Mouse (Mus musculus): ENCODE measurements around the gene Alox8. TPM values are rescaled to one million over a fixed set of nuclear protein-coding genes. Genes with fewer than 3 reads are reported as not detected.

Gene Alox8
- total RNA-seq (2012; rRNA removed) = 0.30 and 0.50 TPM in 2 replicates
- total RNA-seq (2014; rRNA removed) = not detected in 2 replicates
- 0.10 TPM in 1 of 2 replicates, not detected in the other for polyA plus RNA-seq (2012; ENCODE audit: insufficient read length, low read depth)

DNA sequence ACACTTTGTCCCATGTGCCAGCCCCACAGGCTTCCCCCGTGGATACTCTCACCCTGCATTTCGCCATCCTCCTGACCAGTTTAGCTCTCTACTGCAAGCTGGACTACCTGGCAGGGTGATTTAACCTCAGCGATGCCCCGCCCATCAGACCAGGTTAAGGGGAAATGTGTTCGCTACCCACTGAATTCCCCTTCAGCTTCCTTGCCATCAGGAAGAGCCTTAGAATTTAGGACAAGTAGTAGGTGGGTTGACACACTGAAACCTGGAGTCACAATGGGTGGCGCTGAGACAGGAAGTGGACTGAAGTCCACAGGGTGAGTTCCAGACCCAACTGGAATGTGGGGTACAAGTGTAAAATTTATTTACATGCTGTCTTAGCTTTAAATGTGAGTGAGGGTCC lies at the start of gene Alox8:
Alox8 (minus strand) TSS at position 101 of the 400 bp plus-strand sequence.
- H3K27me3 ChIP-seq (replicated peaks) = peaks cover 73% of the 10 kb centered on the region
- H3K79me2 ChIP-seq (replicated peaks; ENCODE audit: control insufficient read depth, extremely low read depth, insufficient read depth, poor library complexity, severe bottlenecking) = no peaks in the 10 kb centered on the region
- H3K4me1 ChIP-seq (ENCODE audit: control insufficient read depth in 1 of 2, insufficient read depth in 2 of 2) = peaks cover 2 to 10% of the 10 kb centered on the region in 2 experiments; a peak in 3 of 4 replicates
- no peak within 1 kb of the TSS for H3K27ac ChIP-seq (ENCODE audit: insufficient read depth, low read depth)
- H3K4me3 ChIP-seq (replicated peaks in 1 of 3; ENCODE audit: low read depth in 2 of 3, low read length in 2 of 3, poor library complexity in 1 of 3) = peak within 1 kb of the TSS in 1 of 3 experiments; percentile 10
- H3K9me3 ChIP-seq (replicated peaks; ENCODE audit: low read length) = no peaks in the 10 kb centered on the region
- in situ Hi-C loops (cut with MboI; ENCODE audit: low pct_ligation_motif_present, low pct_unique_long_range_greater_than_20kb, low sequenced_read_pairs) = no loop called here
- DNase-seq (ENCODE audit: extremely low read depth) = no peak
- H3K4me2 ChIP-seq (ENCODE audit: insufficient read depth, low read depth, poor library complexity, severe bottlenecking) = peak within 1 kb of the TSS; percentile 42
- no peak within 1 kb of the TSS for H3K9ac ChIP-seq (ENCODE audit: insufficient read depth, low read depth)
- TF ChIP-seq ZC3H11A (IDR thresholded peaks at IDR 0.05; ENCODE audit: low read depth, low read length) = no peak
- no peaks in the 10 kb centered on the region for H3K36me3 ChIP-seq (replicated peaks in 1 of 2; ENCODE audit: control insufficient read depth in 1 of 2, insufficient read depth in 1 of 2, low read length in 1 of 2)
- dilution Hi-C loops (cut with MboI; ENCODE audit: extremely low pct_ligation_motif_present, extremely low pct_unique_long_range_greater_than_20kb, low sequenced_read_pairs) = no loop called here

- dilution Hi-C loops (cut with MboI; ENCODE audit: extremely low pct_ligation_motif_present, extremely low pct_unique_long_range_greater_than_20kb, low sequenced_read_pairs) = no loop called here
- no peak overlapping the region for H3K4me3 ChIP-seq (replicated peaks in 1 of 3; ENCODE audit: low read depth in 2 of 3, low read length in 2 of 3, poor library complexity in 1 of 3)
These were observed 48.0 kb upstream of the Alox8 start for GRCm38 (mm10) chr11:69245643-69246042.

GRCm38 (mm10) chr11:69244911-69245310 lies 47.3 kb upstream of the Alox8 start:
- Histone ChIP-seq H3K79me2 (replicated peaks; ENCODE audit: control insufficient read depth, extremely low read depth, insufficient read depth, poor library complexity, severe bottlenecking) (no peaks in the 10 kb centered on the region), H3K36me3 (replicated peaks in 1 of 2; ENCODE audit: control insufficient read depth in 1 of 2, insufficient read depth in 1 of 2, low read length in 1 of 2) (no peaks in the 10 kb centered on the region), H3K27me3 (replicated peaks) (peaks cover 40% of the 10 kb centered on the region), H3K4me1 (ENCODE audit: control insufficient read depth in 1 of 2, insufficient read depth in 2 of 2) (peaks cover 0 to 3% of the 10 kb centered on the region in 2 experiments; a peak in 1 of 4 replicates), H3K4me3 (replicated peaks in 1 of 3; ENCODE audit: low read depth in 2 of 3, low read length in 2 of 3, poor library complexity in 1 of 3) (no peak overlapping the region), H3K9me3 (replicated peaks; ENCODE audit: low read length) (no peaks in the 10 kb centered on the region), H3K4me2 (ENCODE audit: insufficient read depth, low read depth, poor library complexity, severe bottlenecking) (no peak overlapping the region), H3K27ac (ENCODE audit: insufficient read depth, low read depth) (no peak overlapping the region), H3K9ac (ENCODE audit: insufficient read depth, low read depth) (no peak overlapping the region)
- in situ Hi-C loops (cut with MboI; ENCODE audit: low pct_ligation_motif_present, low pct_unique_long_range_greater_than_20kb, low sequenced_read_pairs) (no loop called here), dilution Hi-C loops (cut with MboI; ENCODE audit: extremely low pct_ligation_motif_present, extremely low pct_unique_long_range_greater_than_20kb, low sequenced_read_pairs) (no loop called here)
- peak; percentile 50 for DNase-seq (ENCODE audit: extremely low read depth)
- peak; percentile 31; the same call in 1 of the 2 replicates for TF ChIP-seq SIN3A (IDR thresholded peaks at IDR 0.05; ENCODE audit: low read length)
- TF ChIP-seq ETS1 (conservative IDR thresholded peaks at IDR 0.05; ENCODE audit: low read depth, low read length) = no peak
- no peak for TF ChIP-seq MYC (IDR thresholded peaks at IDR 0.05; ENCODE audit: low read depth, low read length)
- TF ChIP-seq RCOR1 (conservative IDR thresholded peaks at IDR 0.05; ENCODE audit: low read depth, low read length) = no peak
- no peak for TF ChIP-seq EP300 (IDR thresholded peaks at IDR 0.05; ENCODE audit: low read length)
- peak; percentile 78 for TF ChIP-seq ZC3H11A (IDR thresholded peaks at IDR 0.05; ENCODE audit: low read depth, low read length)
- TF ChIP-seq IRF4 (IDR thresholded peaks at IDR 0.05; ENCODE audit: low read depth, low read length) = 0 out of 2 replicates have a peak, but pooled peaks have one; percentile 18
- TF ChIP-seq UBTF (IDR thresholded peaks at IDR 0.05; ENCODE audit: low read depth, low read length) = no peak
- TF ChIP-seq MXI1 (IDR thresholded peaks at IDR 0.05; ENCODE audit: low read depth, low read length) = 0 out of 2 replicates have a peak, but pooled peaks have one; percentile 33
- no peak; the same call in 1 of the 2 replicates for TF ChIP-seq JUND (conservative IDR thresholded peaks at IDR 0.05; ENCODE audit: low read depth, low read length)
- peak; percentile 93 for TF ChIP-seq SMC3 (IDR thresholded peaks at IDR 0.05; ENCODE audit: low read depth, low read length)
- 0 out of 2 replicates have a peak, but pooled peaks have one; percentile 17 for TF ChIP-seq MEF2A (IDR thresholded peaks at IDR 0.05; ENCODE audit: borderline replicate concordance, low read depth, low read length)
- TF ChIP-seq CTCF (conservative IDR thresholded peaks at IDR 0.05 in 1 of 2, IDR thresholded peaks at IDR 0.05 in 1 of 2; ENCODE audit: low read depth in 2 of 2, low read length in 2 of 2) = peak; percentile 50 to 98; a peak in 3 of 4 replicates
- TF ChIP-seq RAD21 (IDR thresholded peaks at IDR 0.05; ENCODE audit: low read depth, low read length) = peak; percentile 98
- no peak for TF ChIP-seq PAX5 (IDR thresholded peaks at IDR 0.05; ENCODE audit: low read length)
- TF ChIP-seq NELFE (IDR thresholded peaks at IDR 0.05; ENCODE audit: low read depth, low read length) = peak; percentile 43; the same call in 1 of the 2 replicates

More at GRCm38 (mm10) chr11:69245643-69246042, 48.0 kb upstream of the Alox8 start:
- TF ChIP-seq KAT2A (IDR thresholded peaks at IDR 0.05; ENCODE audit: insufficient replicate concordance, low read length) (no peak), ZMIZ1 (IDR thresholded peaks at IDR 0.05; ENCODE audit: low read depth, low read length) (no peak), POLR2AphosphoS2 (IDR thresholded peaks at IDR 0.05; ENCODE audit: low read depth, low read length) (no peak), MAZ (IDR thresholded peaks at IDR 0.05; ENCODE audit: low read depth, low read length) (no peak), E2F4 (IDR thresholded peaks at IDR 0.05; ENCODE audit: insufficient replicate concordance, low read depth, low read length) (no peak), HCFC1 (IDR thresholded peaks at IDR 0.05; ENCODE audit: low read depth, low read length) (no peak), JUND (conservative IDR thresholded peaks at IDR 0.05; ENCODE audit: low read depth, low read length) (no peak), TCF12 (IDR thresholded peaks at IDR 0.05; ENCODE audit: low read depth, low read length) (no peak), NELFE (IDR thresholded peaks at IDR 0.05; ENCODE audit: low read depth, low read length) (no peak), CHD2 (IDR thresholded peaks at IDR 0.05; ENCODE audit: low read length) (no peak), ZNF384 (IDR thresholded peaks at IDR 0.05; ENCODE audit: low read depth, low read length) (no peak), RCOR1 (conservative IDR thresholded peaks at IDR 0.05; ENCODE audit: low read depth, low read length) (no peak), MYC (IDR thresholded peaks at IDR 0.05; ENCODE audit: low read depth, low read length) (no peak)
- Histone ChIP-seq H3K4me1 (ENCODE audit: control insufficient read depth in 1 of 2, insufficient read depth in 2 of 2) (peaks cover 0 to 3% of the 10 kb centered on the region in 2 experiments; a peak in 1 of 4 replicates), H3K27ac (ENCODE audit: insufficient read depth, low read depth) (no peak overlapping the region), H3K4me2 (ENCODE audit: insufficient read depth, low read depth, poor library complexity, severe bottlenecking) (peak overlapping the region; percentile 33; the same call in 1 of the 2 replicates), H3K9me3 (replicated peaks; ENCODE audit: low read length) (no peaks in the 10 kb centered on the region), H3K9ac (ENCODE audit: insufficient read depth, low read depth) (no peak overlapping the region), H3K79me2 (replicated peaks; ENCODE audit: control insufficient read depth, extremely low read depth, insufficient read depth, poor library complexity, severe bottlenecking) (no peaks in the 10 kb centered on the region), H3K27me3 (replicated peaks) (peaks cover 40% of the 10 kb centered on the region), H3K36me3 (replicated peaks in 1 of 2; ENCODE audit: control insufficient read depth in 1 of 2, insufficient read depth in 1 of 2, low read length in 1 of 2) (no peaks in the 10 kb centered on the region)
- in situ Hi-C loops (cut with MboI; ENCODE audit: low pct_ligation_motif_present, low pct_unique_long_range_greater_than_20kb, low sequenced_read_pairs) = no loop called here
- no peak for DNase-seq (ENCODE audit: extremely low read depth)

Measured in CH12.LX (cell line).